Mouse (Mus musculus) retina, embryonic 14.5 days (tissue): ENCODE measurements around the gene Lrrc7.
"Not testable (repeated sequence)": the region's sequence is repeated elsewhere in the genome, so short reads cannot be mapped to it uniquely, and the experiment has no call there.

Experiments
- DNase-seq: peaks from one replicate; pipeline ENCODE4 v3.0.0-alpha.2; 2015; ENCODE audit warnings: low spot score

The Lrrc7 gene

GRCm38 (mm10) chr3:158168454-158168853 is 393.6 kb downstream of the Lrrc7 start:
- peak; percentile 50 for DNase-seq

GRCm38 (mm10) chr3:158165004-158165403 is 397.0 kb downstream of the Lrrc7 start:
- DNase-seq = peak; percentile 32

- no peak for DNase-seq
Measured at GRCm38 (mm10) chr3:158164452-158164851, 397.6 kb downstream of the Lrrc7 start.

- no peak for DNase-seq
Measured at GRCm38 (mm10) chr3:158163127-158163526, 398.9 kb downstream of the Lrrc7 start.

- no peak for DNase-seq
Measured at GRCm38 (mm10) chr3:158161924-158162490, 400.0 kb downstream of the Lrrc7 start.

- no peak for DNase-seq
Measured at GRCm38 (mm10) chr3:158155515-158156286, 406.3 kb downstream of the Lrrc7 start.

- DNase-seq = no peak
Measured at GRCm38 (mm10) chr3:158154134-158154533, 407.9 kb downstream of the Lrrc7 start.

GRCm38 (mm10) chr3:158148998-158149397 is 413.0 kb downstream of the Lrrc7 start:
- no peak for DNase-seq

GRCm38 (mm10) chr3:158140629-158141028 is 421.4 kb downstream of the Lrrc7 start:
- DNase-seq = no peak

GRCm38 (mm10) chr3:158137796-158138195 is 424.2 kb downstream of the Lrrc7 start:
- DNase-seq = no peak

GRCm38 (mm10) chr3:158131672-158132071 is 430.3 kb downstream of the Lrrc7 start:
- DNase-seq = no peak

- DNase-seq = no peak
Measured at GRCm38 (mm10) chr3:158131233-158131632, 430.8 kb downstream of the Lrrc7 start.

GRCm38 (mm10) chr3:158122899-158123298 is 439.1 kb downstream of the Lrrc7 start:
- DNase-seq = no peak

GRCm38 (mm10) chr3:158105260-158105659 is 456.8 kb downstream of the Lrrc7 start:
- DNase-seq = no peak

GRCm38 (mm10) chr3:158103467-158103866 is 458.6 kb downstream of the Lrrc7 start:
- DNase-seq = no peak

- DNase-seq = not testable (repeated sequence)
Measured at GRCm38 (mm10) chr3:158102530-158102929, 459.5 kb downstream of the Lrrc7 start.

- DNase-seq = not testable (repeated sequence)
Measured at GRCm38 (mm10) chr3:158102043-158102442, 460.0 kb downstream of the Lrrc7 start.

GRCm38 (mm10) chr3:158093919-158094318 is 468.1 kb downstream of the Lrrc7 start:
- no peak for DNase-seq

- DNase-seq = no peak
Measured at GRCm38 (mm10) chr3:158091601-158092000, 470.4 kb downstream of the Lrrc7 start.

- no peak for DNase-seq
Measured at GRCm38 (mm10) chr3:158077828-158078227, 484.2 kb downstream of the Lrrc7 start.

- DNase-seq = no peak
Measured at GRCm38 (mm10) chr3:158077380-158077772, 484.6 kb downstream of the Lrrc7 start.

- DNase-seq = peak; percentile 81
Measured at GRCm38 (mm10) chr3:158076685-158077379, 485.2 kb downstream of the Lrrc7 start.

GRCm38 (mm10) chr3:158075004-158075403 is 487.0 kb downstream of the Lrrc7 start:
- DNase-seq = no peak
